Mouse (Mus musculus) neural tube, embryonic 14.5 days (tissue): ENCODE results near the gene Engase. TPM values are rescaled to one million over a fixed set of nuclear protein-coding genes. Genes with fewer than 3 reads are reported as not detected.

Experiments used
- ATAC-seq: fragments of 200-750 bp; cut with Nextera tagmentation; 2 replicates; pipeline ENCODE4 v1.8.0; 2017; ENCODE audit warnings: low read depth, mild to moderate bottlenecking, moderate TSS enrichment, moderate library complexity
- H3K27ac ChIP-seq: fragments of 300-500 bp; sonication (generic); 2 replicates; pipeline ENCODE4 v1.5.1; 2014; ENCODE audit warnings: low read depth, mild to moderate bottlenecking, control low read depth, low read length, moderate library complexity, mixed read lengths
- H3K27me3 ChIP-seq: fragments of 300-500 bp; sonication (generic); 2 replicates; pipeline ENCODE4 v1.6.1; 2014; ENCODE audit warnings: low read length; ENCODE audit not compliant: control insufficient read depth, insufficient read depth
- H3K36me3 ChIP-seq: fragments of 300-500 bp; sonication (generic); 2 replicates; pipeline ENCODE4 v1.6.1; 2014; ENCODE audit warnings: low read length, mixed read lengths; ENCODE audit not compliant: control insufficient read depth, insufficient read depth
- H3K4me1 ChIP-seq: fragments of 300-500 bp; sonication (generic); 2 replicates; pipeline ENCODE4 v1.6.1; 2014; ENCODE audit warnings: low read length; ENCODE audit not compliant: control insufficient read depth, insufficient read depth
- H3K4me2 ChIP-seq: fragments of 300-500 bp; sonication (generic); 2 replicates; pipeline ENCODE4 v1.6.1; 2014; ENCODE audit warnings: mild to moderate bottlenecking, low read depth, low read length, control low read depth
- H3K4me3 ChIP-seq: fragments of 300-500 bp; sonication (generic); 2 replicates; pipeline ENCODE4 v1.5.1; 2014; ENCODE audit warnings: low read depth, low read length, control low read depth, mixed read lengths
- H3K9ac ChIP-seq: fragments of 300-500 bp; sonication (generic); replicated peaks from 2 replicates; pipeline ENCODE4 v1.6.1; 2014; ENCODE audit warnings: low read depth, mild to moderate bottlenecking, control low read depth, low read length, mixed read lengths
- H3K9me3 ChIP-seq: fragments of 300-500 bp; sonication (generic); 2 replicates; pipeline ENCODE4 v1.6.1; 2016; ENCODE audit warnings: low read length; ENCODE audit not compliant: control insufficient read depth
- WGBS: fragments of 180-500 bp; shearing (Covaris S2); extraction: QIAGEN DNeasy Blood & Tissue Kit; methylation state at CpG from one replicate; pipeline ENCODE4 v1.1.7; 2014; 5-methylcytosine and 5-hydroxymethylcytosine counted together
- polyA plus RNA-seq: library from polyadenylated mRNA; unstranded; fragments of >200 nt; fragmentation: Nextera tagmentation; extraction: Ambion mirVana; gene quantifications from 2 replicates; pipeline ENCODE4 v1.2.1, GENCODE M21; 2014

Gene Engase
- polyA plus RNA-seq, 1 experiment from 2014 or later, result 6.0 TPM

- no peaks in the 10 kb centered on the region for H3K9me3 ChIP-seq
- no peaks in the 10 kb centered on the region for H3K36me3 ChIP-seq
- H3K4me1 ChIP-seq, result no peaks in the 10 kb centered on the region; the same call in 1 of the 2 replicates
- no peak overlapping the region for H3K4me3 ChIP-seq
- H3K27me3 ChIP-seq, result no peaks in the 10 kb centered on the region
- H3K4me2 ChIP-seq, result no peak overlapping the region
- no peak for ATAC-seq
- H3K27ac ChIP-seq, result no peak overlapping the region
- no peak overlapping the region for H3K9ac ChIP-seq
- WGBS, result 70% methylated on average over 5 of the region's 5 CpGs
Observed at GRCm38 (mm10) chr11:118504180-118504454, 27.5 kb downstream of the Engase start.

GRCm38 (mm10) chr11:118507095-118507494 is 30.5 kb downstream of the Engase start:
- no peak overlapping the region for H3K27ac ChIP-seq

GRCm38 (mm10) chr11:118507904-118508303 is 31.3 kb downstream of the Engase start:
- no peak; the same call in 1 of the 2 replicates for ATAC-seq
- Histone ChIP-seq H3K4me1 (peaks cover 12% of the 10 kb centered on the region), H3K4me3 (no peak overlapping the region), H3K9ac (no peak overlapping the region), H3K36me3 (no peaks in the 10 kb centered on the region), H3K9me3 (no peaks in the 10 kb centered on the region), H3K27me3 (no peaks in the 10 kb centered on the region), H3K4me2 (no peak overlapping the region), H3K27ac (no peak overlapping the region)
- 40% methylated on average over 5 of the region's 5 CpGs for WGBS

More at GRCm38 (mm10) chr11:118507095-118507494, 30.5 kb downstream of the Engase start:
- Histone ChIP-seq H3K36me3 (no peaks in the 10 kb centered on the region), H3K9ac (no peak overlapping the region), H3K27me3 (no peaks in the 10 kb centered on the region), H3K9me3 (no peaks in the 10 kb centered on the region), H3K4me1 (peaks cover 4% of the 10 kb centered on the region), H3K4me3 (no peak overlapping the region), H3K4me2 (no peak overlapping the region)
- ATAC-seq, result no peak
- WGBS, result 86% methylated on average over 6 of the region's 6 CpGs

DNA sequence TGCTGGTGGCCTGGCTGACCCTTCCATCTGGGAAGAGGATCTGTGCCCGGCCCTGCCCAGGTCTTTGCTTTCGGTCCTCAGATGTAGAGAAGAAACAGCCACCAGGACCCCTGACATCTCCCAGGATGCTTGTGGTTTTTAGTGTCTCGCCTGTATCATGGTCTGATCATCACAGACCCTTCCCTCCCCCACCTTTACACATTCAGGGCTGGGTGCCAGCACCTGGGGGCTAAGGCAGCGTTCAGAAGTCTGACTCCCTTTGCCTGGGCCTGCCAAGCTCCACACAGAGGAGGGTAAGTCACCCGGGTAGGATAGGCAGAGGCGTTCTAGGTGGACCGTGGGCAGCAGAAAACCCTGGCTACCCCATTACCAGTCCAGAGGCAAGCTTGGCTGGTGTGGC is 31.7 kb downstream of the Engase start:
- H3K4me2 ChIP-seq, result no peak overlapping the region
- H3K9me3 ChIP-seq, result no peaks in the 10 kb centered on the region
- peaks cover 15% of the 10 kb centered on the region for H3K4me1 ChIP-seq
- ATAC-seq, result no peak
- no peak overlapping the region for H3K27ac ChIP-seq
- H3K9ac ChIP-seq, result no peak overlapping the region
- no peak overlapping the region for H3K4me3 ChIP-seq
- H3K27me3 ChIP-seq, result no peaks in the 10 kb centered on the region
- no peaks in the 10 kb centered on the region for H3K36me3 ChIP-seq
- WGBS, result 70% methylated on average over 7 of the region's 7 CpGs

- H3K9ac ChIP-seq, result 0 out of 2 replicates have a peak overlapping the region, but pooled peaks have one; percentile 29
Observed at GRCm38 (mm10) chr11:118511851-118512250, 35.2 kb downstream of the Engase start.

GRCm38 (mm10) chr11:118512257-118512910 is 35.8 kb downstream of the Engase start:
- Histone ChIP-seq H3K4me2 (no peak overlapping the region), H3K4me3 (no peak overlapping the region), H3K9me3 (no peaks in the 10 kb centered on the region), H3K36me3 (no peaks in the 10 kb centered on the region), H3K27me3 (no peaks in the 10 kb centered on the region), H3K4me1 (peaks cover 19% of the 10 kb centered on the region), H3K27ac (peak overlapping the region; percentile 77), H3K9ac (0 out of 2 replicates have a peak overlapping the region, but pooled peaks have one; percentile 29)
- WGBS, result 29% methylated on average over 14 of the region's 15 CpGs
- ATAC-seq, result peak; percentile 65

More at GRCm38 (mm10) chr11:118511851-118512250, 35.2 kb downstream of the Engase start:
- Histone ChIP-seq H3K36me3 (no peaks in the 10 kb centered on the region), H3K27ac (peak overlapping the region; percentile 77), H3K4me2 (no peak overlapping the region), H3K4me3 (no peak overlapping the region), H3K9me3 (no peaks in the 10 kb centered on the region), H3K4me1 (peaks cover 19% of the 10 kb centered on the region), H3K27me3 (no peaks in the 10 kb centered on the region)
- peak; percentile 47; the same call in 1 of the 2 replicates for ATAC-seq
- WGBS, result 38% methylated on average over 6 of the region's 6 CpGs

GRCm38 (mm10) chr11:118517924-118518323 is 41.3 kb downstream of the Engase start:
- no peaks in the 10 kb centered on the region for H3K9me3 ChIP-seq
- no peak overlapping the region for H3K9ac ChIP-seq
- no peak overlapping the region for H3K27ac ChIP-seq
- H3K36me3 ChIP-seq, result no peaks in the 10 kb centered on the region
- no peak overlapping the region for H3K4me2 ChIP-seq
- no peak for ATAC-seq
- peaks cover 7% of the 10 kb centered on the region for H3K4me1 ChIP-seq
- 75% methylated on average over 7 of the region's 7 CpGs for WGBS
- no peak overlapping the region for H3K4me3 ChIP-seq
- H3K27me3 ChIP-seq, result no peaks in the 10 kb centered on the region

DNA sequence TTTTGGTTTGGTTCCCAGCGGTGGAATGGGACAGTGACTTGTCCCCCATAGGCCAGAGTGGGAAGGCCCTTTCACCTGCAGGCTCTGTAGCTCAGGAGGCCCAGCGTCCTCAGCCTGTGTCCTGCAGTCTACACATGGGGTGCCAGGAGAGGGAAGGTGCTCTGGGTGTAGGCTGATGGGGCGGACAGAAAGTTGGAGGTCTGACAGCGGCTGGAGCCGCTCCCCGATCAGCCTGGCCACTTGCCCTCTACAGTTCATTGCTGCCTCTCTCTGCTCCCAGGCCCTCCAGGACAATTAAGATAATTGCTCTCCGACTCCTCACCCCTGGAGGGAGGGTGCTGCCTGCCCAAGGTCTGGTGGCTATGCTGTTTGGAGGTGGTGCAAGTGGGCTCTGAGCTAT is 42.1 kb downstream of the Engase start:
- Histone ChIP-seq H3K27ac (no peak overlapping the region), H3K27me3 (no peaks in the 10 kb centered on the region), H3K4me1 (peaks cover 2% of the 10 kb centered on the region; the same call in 1 of the 2 replicates), H3K4me2 (no peak overlapping the region), H3K36me3 (no peaks in the 10 kb centered on the region), H3K4me3 (no peak overlapping the region), H3K9ac (no peak overlapping the region), H3K9me3 (no peaks in the 10 kb centered on the region)
- ATAC-seq, result no peak
- 74% methylated on average over 7 of the region's 7 CpGs for WGBS

DNA sequence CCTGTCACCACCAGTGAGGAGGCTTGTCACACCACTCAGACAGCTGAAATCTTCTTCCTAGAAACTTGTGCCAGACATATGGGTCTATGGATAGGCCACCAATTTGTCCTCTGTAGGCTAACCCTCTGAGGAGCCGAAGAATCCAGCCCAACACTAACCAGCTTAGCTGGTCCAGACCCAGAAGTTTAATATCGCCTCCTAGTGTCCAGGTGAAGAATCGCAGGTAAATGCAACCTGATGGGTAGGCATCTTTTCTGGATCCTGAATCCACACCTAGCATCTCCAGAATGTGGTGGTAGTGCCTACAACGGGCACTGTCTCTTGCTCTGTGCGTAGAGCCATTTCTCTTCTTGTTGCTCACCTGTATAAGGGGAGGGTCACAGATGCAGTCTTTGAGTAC is 43.6 kb downstream of the Engase start:
- Histone ChIP-seq H3K9me3 (no peaks in the 10 kb centered on the region), H3K4me2 (no peak overlapping the region), H3K36me3 (no peaks in the 10 kb centered on the region), H3K4me1 (peaks cover 13% of the 10 kb centered on the region), H3K27me3 (no peaks in the 10 kb centered on the region), H3K27ac (no peak overlapping the region), H3K9ac (no peak overlapping the region), H3K4me3 (no peak overlapping the region)
- 53% methylated on average over 5 of the region's 5 CpGs for WGBS
- no peak for ATAC-seq
